Mouse (Mus musculus) gonadal fat pad, adult 2 months (tissue): ENCODE results near the gene Ptpro. TPM values are rescaled to one million over a fixed set of nuclear protein-coding genes. Genes with fewer than 3 reads are reported as not detected.

Experiments
- DNase-seq: peaks from one replicate; pipeline ENCODE4 v3.0.0-alpha.2; 2012; ENCODE audit warnings: low read depth
- polyA plus RNA-seq: library from polyadenylated mRNA; depleted of rRNA; stranded (reverse); fragments of >200 nt; gene quantifications from 2 replicates; pipeline ENCODE4 v1.2.3, GENCODE M21; 2012; rRNA removed

The Ptpro gene
- polyA plus RNA-seq, 1 experiment = 20.0 TPM

GRCm38 (mm10) chr6:137497208-137497835, 245.2 kb downstream of the Ptpro start:
- DNase-seq = no peak

DNA sequence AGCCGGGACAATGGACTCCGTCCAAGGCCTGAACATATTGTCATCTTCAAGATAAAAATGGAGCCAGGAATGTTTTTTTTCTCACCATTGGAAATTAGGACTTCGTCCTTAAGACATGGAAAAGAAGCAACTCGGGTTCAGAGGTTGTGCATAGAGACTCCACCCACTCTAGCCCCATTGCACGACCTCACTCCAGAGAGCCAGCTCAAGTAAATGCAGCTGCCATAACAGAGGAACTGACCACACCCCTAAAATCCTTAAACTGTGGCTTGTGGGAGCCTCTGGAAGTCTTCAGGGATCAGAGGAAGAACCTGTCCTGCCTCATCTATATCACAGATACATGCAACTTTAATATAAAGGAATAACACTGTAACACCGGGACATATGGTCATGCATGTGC, 246.7 kb downstream of the Ptpro start:
- no peak for DNase-seq

GRCm38 (mm10) chr6:137503009-137503408, 250.9 kb downstream of the Ptpro start:
- no peak for DNase-seq

- DNase-seq = no peak
These were observed 251.3 kb downstream of the Ptpro start for GRCm38 (mm10) chr6:137503462-137503861.

GRCm38 (mm10) chr6:137504052-137504451, 251.9 kb downstream of the Ptpro start:
- no peak for DNase-seq

DNA sequence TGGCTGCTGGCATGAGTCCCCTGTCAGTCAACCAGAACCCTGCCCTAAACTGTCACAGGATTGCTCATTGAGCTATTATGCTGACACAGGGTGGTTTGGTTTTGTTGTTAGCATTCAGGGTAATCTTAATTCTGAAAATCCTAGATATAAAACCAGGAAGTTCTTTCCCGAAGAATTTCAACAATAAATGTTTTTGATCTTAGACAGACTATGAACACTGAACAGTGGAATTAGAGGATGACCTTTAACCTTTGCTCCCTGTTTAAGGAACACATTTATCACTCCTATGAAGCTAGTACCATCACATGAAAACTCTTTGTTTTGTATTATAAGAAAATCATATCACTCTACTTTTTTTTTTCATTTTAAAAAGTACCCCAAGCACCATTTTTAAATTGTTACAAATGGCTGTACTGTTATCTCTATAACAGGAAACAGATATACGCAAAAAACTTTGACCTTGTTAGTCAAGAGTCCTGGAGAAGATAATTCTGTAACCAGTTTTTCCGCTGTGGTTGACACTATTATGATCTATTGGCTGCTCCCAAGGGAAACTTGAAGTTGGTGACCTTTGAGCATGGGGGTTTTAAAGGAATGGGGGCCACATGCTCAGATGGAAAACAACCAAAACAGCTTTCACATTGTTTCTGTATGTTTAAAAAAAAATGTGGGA, 253.6 kb downstream of the Ptpro start:
- DNase-seq = no peak

- no peak for DNase-seq
These were observed 254.4 kb downstream of the Ptpro start for GRCm38 (mm10) chr6:137506563-137506962.

DNA sequence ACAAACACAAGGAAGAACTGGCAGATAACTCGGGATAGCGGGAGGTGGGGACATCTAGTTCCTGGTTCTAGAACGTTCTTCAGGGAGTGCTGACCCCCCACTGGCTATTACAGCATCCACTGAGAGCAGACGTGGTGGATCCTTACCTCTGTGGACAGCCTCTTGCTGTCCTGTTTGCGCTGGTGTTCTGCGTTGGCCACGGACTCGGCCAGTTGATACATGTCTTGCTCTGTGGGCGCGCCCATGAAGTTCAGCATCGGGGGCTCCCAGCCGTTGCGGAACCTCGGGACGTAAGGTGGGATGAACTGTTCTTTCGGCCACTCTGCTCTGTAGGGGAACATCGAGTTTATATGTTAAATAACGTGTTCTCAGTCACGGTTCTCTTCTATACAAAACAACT, 256.8 kb downstream of the Ptpro start:
- no peak for DNase-seq

DNA sequence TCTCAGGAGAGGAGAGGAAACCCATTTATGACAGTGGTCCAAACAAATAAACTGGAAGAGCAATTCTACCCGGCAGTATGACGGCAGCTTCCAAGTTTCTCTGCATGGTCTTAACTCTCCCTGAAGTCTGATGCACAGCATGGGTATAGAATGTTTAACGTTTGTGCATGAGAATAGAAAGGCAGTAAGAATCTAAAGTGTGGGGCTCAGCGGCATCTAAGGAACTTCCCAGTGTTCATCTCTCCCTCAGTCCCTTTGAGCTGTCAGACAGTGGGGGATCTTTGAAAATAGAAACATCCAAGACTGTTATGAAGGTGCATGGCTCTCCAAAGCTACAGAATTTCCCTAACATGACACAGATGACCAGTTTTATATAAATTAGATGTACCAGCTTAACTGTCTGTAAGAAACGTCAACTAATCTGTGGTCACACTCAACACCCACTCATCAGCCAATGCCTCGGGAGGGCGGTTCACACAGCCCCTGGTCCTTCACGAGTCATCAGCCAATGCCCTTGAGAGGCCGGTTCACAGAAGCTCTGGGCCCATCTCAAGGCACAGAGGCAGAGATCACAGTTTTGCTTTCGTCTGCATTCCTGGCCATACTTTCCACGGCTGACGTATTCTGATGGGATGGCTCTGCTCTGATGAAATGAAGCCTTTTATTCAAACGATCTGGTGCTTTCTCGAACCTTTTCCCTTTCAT, 257.4 kb downstream of the Ptpro start:
- DNase-seq = no peak

DNA sequence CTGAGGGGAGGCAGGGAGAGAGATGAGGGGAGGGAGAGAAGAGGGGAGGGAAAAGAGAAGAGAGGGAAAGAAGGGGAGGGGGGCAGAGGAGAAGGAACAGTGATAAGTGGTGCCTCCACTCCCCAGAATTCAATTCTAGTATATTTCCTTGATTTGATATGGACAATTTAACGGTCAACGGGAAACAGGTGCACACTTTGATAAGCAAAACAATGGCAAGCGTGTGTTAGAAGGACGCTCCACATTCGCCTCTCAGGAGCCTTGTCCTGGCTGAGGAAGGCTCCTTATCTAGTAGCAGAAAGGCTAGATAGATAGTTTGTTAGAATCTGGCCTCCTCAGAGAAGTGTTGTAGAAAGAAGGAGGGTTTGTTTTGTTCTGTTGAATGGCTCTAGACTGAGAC, 260.6 kb downstream of the Ptpro start:
- no peak for DNase-seq

Other genes starting within 250 kb of the Ptpro start
- 6.4 and 8.1 TPM in 2 replicates for gene Rerg, start 81.8 kb upstream of the Ptpro start, polyA plus RNA-seq